Mouse (Mus musculus) 3T3-L1 (cell line): ENCODE measurements around the gene Ttll1.
"Not testable (repeated sequence)": the region's sequence is repeated elsewhere in the genome, so short reads cannot be mapped to it uniquely, and the experiment has no call there.

Experiments used
- DNase-seq: peaks from one replicate; pipeline ENCODE4 v3.0.0-alpha.2; 2015; ENCODE audit warnings: low read depth, low spot score

Ttll1 gene

GRCm38 (mm10) chr15:83483482-83483881 is 27.2 kb downstream of the Ttll1 start:
- DNase-seq, result peak; percentile 89

DNA sequence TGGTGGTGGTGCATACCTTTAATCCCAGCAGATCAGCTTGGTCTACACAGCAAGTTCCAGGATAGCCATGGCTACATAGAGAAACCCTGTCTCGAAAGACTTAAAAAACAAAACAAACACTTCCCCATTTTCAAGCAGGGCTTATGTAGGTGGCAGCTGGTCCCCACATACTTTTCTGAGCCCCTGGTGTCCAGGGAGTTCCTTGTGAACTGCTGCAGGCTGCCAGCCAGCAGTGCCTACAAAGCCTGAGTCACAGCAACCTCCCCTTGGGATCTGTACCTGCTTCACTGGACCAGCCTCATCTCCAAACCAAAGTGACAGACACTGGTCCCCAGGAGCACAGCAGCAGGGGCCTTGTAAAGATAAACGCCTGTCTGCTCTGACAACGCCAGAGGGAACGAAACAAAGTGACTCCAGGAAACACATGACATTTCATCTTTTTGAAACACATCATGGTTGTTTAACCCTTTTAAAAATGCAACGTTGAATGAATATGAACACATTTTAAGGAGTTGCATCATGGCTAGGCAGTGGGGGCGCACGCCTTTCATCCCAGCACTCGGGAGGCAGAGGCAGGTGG is 28.0 kb downstream of the Ttll1 start:
- peak; percentile 44 for DNase-seq

DNA sequence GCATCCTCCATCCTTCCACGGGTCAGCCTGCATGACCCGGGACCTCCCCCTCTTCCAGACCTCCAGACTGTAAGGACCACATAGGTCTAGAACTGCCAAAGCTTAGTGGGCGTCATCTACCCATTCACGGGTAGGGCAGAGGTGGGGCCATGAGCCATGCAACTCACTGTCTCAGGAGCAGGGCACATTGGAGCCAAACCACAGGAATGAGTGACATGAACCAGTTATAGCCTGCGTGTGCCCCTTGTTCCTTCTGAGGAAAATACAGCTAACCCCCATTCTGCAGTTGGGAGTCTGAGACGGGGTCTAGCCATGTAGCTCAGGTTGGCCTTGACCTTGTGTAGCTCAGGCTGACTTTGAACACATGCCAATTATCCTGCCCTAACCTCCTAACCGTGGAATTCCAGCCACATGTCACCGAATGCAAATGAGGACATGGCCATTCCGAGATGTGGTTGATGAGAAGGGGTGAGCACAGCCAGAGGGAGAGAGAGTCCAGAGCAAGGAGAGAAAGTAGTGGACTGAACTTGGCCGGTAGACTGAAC is 29.4 kb downstream of the Ttll1 start:
- peak; percentile 77 for DNase-seq

DNA sequence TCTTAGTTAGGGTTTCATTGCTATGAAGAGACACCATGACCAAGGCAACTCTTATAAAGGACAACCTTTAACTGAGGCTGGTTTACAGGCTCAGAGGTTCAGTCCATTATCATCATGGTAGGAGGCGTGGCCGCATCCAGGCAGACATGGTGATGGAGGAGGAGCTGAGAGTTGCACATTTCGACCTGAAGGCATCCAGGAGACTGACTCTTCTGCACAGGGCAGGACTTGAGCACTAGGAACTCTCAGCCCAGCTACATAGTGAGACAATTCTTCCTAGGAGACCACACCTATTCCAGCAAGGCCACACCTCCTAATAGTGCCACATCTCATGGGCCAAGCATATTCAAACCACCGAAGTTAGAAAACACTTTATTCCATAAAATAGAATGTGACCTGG is 30.9 kb downstream of the Ttll1 start:
- no peak for DNase-seq

- DNase-seq, result no peak
Observed at GRCm38 (mm10) chr15:83478096-83478495, 32.6 kb downstream of the Ttll1 start.

- no peak for DNase-seq
Observed at GRCm38 (mm10) chr15:83476593-83477273, 34.0 kb downstream of the Ttll1 start.

DNA sequence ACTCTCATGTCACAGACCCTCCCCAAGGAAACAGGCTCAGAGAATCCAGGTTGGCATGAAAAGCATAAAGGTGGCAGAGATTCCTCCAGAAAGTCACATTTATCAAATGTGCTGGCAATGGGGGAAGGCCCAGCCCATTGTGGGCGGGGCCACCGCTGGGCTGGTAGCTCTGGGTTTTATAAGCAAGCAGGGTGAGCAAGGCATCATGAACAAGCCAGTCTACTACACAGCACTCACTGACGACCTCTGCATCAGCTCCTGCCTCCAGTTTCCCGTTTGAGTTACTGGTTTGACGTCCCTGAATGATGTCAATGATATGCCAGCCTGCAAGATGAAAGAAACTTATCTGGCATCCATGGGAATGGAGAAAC is 36.2 kb downstream of the Ttll1 start:
- DNase-seq, result peak; percentile 76

DNA sequence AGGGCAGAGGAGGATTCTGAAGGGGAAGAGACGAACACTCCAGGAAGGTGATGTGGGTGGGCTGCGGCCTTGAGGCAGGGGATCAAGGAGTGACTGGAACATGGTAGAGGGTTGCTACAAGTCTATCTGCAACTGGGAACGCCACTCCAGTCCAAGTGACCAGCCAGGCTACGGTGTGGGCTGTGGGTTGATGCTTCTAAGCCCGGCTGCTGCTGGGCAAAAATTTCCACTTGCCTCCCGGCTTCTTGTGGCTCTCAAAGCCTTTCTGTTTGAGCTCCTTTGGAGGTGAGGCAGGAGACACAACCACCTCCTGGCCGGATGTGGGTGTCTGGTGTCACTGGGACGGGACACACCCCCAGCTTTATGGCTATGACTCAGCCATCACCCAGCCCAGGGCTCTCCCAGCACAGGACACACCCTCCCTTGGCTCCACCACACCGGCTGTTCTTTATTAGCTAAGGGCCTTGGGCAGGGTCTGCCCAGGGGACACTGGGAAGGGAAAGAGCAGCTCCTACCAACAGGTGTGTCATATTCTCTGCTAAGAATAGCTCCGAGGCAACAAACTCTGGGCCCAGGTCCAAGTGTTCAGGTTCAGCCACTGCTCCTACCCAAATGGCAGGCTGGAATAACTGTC is 36.7 kb downstream of the Ttll1 start:
- peak; percentile 95 for DNase-seq

DNA sequence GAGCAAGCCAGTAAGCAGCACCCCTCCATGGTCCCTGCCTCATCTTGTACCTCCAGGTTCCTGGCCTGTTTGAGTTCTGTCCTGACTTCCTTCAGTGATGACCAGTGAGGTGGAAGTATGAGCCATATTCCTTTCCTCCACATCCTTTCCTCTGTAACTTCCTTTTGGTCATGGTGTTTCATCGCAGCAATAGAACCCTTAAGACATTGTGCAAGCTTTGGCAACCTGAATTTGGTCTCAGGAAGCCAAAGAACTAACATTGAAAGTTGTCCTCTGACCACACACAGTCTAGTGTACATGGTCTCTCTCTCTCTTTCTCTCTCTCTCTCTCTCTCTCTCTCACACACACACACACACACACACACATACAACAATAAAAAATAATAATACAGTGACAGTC is 37.4 kb downstream of the Ttll1 start:
- no peak for DNase-seq

DNA sequence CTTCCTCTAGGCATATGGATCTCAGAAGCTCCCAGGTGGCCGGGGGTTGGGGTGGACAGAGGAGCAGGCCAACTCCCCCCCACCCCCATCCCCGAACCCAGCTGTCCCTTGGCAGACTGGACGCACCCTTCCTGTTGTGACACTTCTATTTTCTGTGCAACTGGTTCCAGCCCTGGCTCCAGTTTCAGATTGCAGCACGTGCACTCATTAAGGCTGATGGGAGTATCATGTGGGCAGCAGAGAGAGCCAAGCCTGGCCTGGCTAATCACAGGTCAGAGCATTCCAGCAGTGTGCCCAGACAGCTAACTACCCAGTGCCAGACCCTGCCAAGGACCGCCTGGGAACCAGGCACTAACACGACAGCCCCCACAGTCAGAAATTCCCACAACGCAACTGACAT is 39.2 kb downstream of the Ttll1 start:
- DNase-seq, result no peak

- no peak for DNase-seq
Observed at GRCm38 (mm10) chr15:83470443-83470842, 40.2 kb downstream of the Ttll1 start.

GRCm38 (mm10) chr15:83469279-83469821 is 41.3 kb downstream of the Ttll1 start:
- no peak for DNase-seq

GRCm38 (mm10) chr15:83467232-83467966 is 43.3 kb downstream of the Ttll1 start:
- DNase-seq, result peak; percentile 87

- DNase-seq, result no peak
Observed at GRCm38 (mm10) chr15:83466331-83466730, 44.4 kb downstream of the Ttll1 start.

DNA sequence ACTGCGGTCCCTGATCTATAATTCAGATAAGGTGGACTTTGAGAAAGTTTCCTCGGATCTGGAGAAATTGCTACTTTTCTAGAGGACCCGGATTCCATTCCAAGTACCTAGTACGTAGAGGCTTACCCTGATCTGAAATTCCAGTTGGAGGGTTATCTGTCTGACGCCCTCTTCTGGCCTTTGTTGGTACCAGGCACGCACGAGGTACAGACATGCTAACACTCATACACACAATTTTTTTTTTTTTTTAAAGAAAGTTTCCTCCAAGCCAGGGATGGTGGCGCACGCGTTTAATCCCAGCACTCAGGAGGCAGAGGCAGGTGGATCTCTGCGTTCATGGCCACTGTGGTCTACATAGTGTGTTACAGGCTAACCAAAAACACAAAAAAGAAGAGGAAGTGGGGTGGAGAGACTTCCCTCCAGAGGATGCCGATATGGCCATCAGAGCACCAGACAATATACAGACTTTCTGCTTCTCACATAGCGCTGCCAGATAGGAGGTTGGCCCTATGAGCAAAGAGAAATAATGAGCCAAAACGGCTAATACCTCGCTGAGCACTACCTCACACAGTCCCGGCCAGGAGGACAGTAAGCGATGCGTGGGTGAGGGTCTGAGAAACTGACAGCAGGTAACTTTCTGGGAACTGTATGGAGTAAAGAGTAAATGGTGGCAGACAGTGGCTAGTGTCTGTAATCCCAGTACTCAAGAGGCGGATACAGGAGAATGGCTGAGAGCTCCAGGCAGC is 45.6 kb downstream of the Ttll1 start:
- DNase-seq, result no peak

DNA sequence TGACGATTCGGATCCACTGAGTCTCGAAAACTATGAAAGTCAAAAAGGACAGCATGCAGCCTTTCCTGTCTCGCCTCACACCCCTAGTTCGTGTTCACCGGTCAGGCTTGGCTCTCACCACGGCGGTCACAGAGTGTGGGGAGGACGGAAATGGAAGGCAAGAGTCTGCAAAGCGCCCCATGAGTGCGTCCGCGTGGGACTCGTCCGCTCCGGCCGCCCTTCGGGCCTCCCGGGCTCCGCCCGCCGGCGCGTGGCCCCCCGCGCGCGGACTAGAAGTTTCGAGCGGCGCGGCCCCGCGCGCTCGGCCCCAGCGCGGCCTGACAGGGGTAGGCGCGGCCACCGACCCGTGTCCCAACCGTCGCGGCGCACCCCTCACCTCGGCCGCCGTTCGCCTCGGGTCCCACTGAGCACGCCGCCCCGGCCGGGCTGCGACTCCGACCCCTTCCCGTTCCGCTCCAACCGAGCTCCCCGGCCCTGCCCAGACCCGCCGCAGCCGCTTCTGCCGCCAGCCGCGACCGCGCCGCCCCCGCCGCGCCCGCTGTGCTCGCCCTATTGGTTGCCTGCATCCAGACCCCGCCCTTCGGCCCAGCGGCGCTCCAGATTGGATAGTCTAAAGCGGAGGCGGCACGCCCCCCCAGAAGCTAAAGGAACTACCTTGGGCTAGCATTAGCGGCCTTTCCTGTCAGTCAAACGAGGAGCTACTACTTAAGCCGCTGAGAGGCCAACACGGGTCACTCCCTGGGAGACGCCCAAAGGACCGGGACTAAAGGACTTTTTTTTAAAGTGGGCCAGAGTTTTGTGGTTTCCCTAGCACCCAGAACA is 46.4 kb downstream of the Ttll1 start, which contains the start of gene Pacsin2:
TSS of gene Pacsin2 (minus strand) at position 524 of the 822 bp plus-strand sequence.
- peak; percentile 98 for DNase-seq

DNA sequence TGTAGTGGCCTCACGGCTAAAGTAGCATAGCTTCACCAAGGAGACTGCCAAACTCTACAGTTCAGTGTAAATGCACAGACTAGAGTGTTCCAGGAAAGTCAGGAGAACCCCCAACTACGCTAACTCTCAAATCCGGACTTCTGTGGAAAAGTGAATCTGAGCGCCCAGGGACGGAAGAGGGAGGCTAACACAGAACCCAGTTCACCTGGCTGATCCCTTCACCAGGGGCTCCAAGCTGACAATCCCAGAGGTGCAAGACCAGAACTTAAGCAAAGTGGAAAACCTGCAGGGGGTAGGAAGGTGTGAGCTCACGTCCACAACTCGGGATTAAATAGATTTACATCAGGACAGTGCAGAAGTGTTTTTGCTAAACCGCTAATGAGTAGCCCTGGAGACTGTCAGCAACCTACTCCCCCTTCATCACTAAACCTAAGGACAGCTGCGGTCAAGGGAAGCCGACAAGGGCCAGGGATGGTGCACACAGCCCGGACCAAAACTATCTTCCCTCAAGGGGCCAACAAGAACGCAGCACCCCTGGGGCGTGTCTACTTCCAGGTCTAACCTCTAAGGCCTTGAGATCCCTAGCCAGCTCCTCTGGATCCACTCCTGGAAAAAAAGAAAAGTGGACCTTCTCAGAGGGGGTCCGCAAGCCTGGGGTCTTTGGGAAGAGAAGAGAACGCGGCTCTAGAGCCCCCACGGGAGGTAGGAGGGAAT is 47.2 kb downstream of the Ttll1 start:
- peak; percentile 43 for DNase-seq

- not testable (repeated sequence) for DNase-seq
Observed at GRCm38 (mm10) chr15:83462349-83462748, 48.3 kb downstream of the Ttll1 start.

DNA sequence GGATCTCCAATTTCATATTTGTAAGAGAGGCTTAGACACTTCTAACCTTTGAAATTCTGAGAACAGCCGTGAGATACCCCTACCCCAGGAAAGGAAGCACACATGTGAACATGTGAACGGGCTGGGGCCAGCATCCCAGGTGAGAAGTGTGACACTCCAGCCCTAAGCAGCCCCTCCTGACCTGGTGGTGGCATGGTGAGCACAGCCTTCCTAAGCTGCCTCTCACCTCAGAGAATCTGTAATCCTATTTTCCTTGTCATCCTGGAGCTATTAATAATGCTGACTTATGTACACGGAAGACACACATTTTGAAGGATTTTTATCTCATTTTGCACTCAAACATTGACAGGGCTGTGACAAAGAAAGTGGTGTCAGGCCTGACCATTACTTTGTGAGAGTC is 49.8 kb downstream of the Ttll1 start:
- no peak for DNase-seq

GRCm38 (mm10) chr15:83457541-83457940 is 53.2 kb downstream of the Ttll1 start:
- DNase-seq, result no peak
